Comparison of ENCODE assay signal across 8 mouse cellular contexts in the genomic region with DNA sequence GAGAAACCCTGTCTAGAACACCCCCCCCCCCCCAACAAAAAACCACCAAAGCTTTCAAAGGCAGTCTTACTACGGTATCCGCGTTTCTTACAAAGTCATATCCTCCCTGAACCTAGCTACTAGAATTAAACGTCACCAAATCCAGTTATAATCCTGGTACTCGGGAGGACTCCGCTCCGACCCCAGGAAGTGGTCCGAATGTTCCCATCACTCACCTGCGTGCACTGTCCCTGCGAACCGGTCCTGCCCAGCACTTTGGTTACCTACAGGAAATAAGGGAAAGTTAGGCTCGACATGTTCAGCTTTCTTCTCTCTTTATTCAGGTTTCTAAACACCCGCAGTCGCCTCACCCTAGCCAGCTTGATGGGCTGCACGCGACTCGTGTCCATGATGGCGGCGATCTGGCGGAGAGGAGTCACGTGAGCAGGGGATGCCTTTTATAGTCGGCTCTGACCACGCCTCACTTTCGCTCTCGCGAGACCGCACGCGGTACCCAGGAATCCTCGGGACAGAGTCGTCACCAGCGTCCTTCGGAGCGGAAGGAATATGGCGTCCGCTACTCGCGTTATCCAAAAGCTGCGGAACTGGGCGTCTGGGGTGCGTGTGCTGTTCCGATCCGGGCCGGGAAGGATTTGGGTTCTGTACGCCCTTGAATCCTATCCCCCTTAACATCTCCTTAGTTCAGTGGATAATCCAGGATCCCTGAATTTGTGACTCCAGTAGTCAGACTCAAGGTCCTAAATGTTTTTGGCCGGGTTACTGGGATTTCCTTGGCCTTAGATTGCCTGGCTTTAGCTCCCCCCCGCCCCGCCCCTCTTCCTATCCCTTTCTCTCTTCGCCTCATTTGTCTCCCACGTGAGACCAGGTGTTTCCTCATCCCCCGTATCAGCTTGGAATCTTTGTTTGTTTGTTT. TPM values are rescaled to one million over a fixed set of nuclear protein-coding genes. Genes with fewer than 3 reads are reported as not detected.
A peak's percentile ranks its signal among the peaks of the same experiment; 100 is the strongest.
DNase-seq lines count a peak whose midpoint lies in the region; ATAC-seq and TF ChIP-seq lines count a peak whose summit lies in the region.

A gene (minus strand): TSS at position 479 of the 913 bp plus-strand sequence.
A gene (plus strand): TSS at position 489 of the 913 bp plus-strand sequence.

- peak within 1 kb of the TSS; percentile 85 for H3K4me3 ChIP-seq in ES-Bruce4 (ENCODE audit: low read depth, low read length)
- H3K4me3 ChIP-seq in forebrain, embryonic 14.5 days (ENCODE audit: low read depth, low read length) = peak within 1 kb of the TSS; percentile 65
- peak within 1 kb of the TSS; percentile 84 for H3K4me3 ChIP-seq in neural tube, embryonic 15.5 days (replicated peaks)

- DNase-seq in forebrain, embryonic 14.5 days (ENCODE audit: low spot score) = peak; percentile 98
- DNase-seq in heart, postnatal 14 days = peak; percentile 98 to 99
- peak; percentile 98 for DNase-seq in layer of hippocampus, adult 11-12 months (ENCODE audit: low spot score)
- peak; percentile 98 to 99 for DNase-seq in lung, adult 18-20 months
- peak; percentile 97 for DNase-seq in testis, postnatal 14 days (ENCODE audit: low spot score)

- H3K36me3 ChIP-seq in ES-Bruce4 (ENCODE audit: control insufficient read depth, insufficient read depth, low read length, poor library complexity, severe bottlenecking) = peaks cover 67% of the 10 kb centered on the region
- peaks cover 57% of the 10 kb centered on the region for H3K36me3 ChIP-seq in forebrain, embryonic 14.5 days (ENCODE audit: control insufficient read depth, insufficient read depth, low read length)
- peaks cover 40% of the 10 kb centered on the region for H3K36me3 ChIP-seq in neural tube, embryonic 15.5 days

- peak within 1 kb of the TSS; percentile 90 for H3K9ac ChIP-seq in ES-Bruce4 (ENCODE audit: low read depth, poor library complexity, severe bottlenecking)
- H3K9ac ChIP-seq in forebrain, embryonic 14.5 days (ENCODE audit: low read length) = peak within 1 kb of the TSS; percentile 78
- H3K9ac ChIP-seq in neural tube, embryonic 15.5 days (replicated peaks) = peak within 1 kb of the TSS; percentile 79

- TF ChIP-seq POLR2A in ES-Bruce4 (IDR thresholded peaks at IDR 0.05; ENCODE audit: insufficient read depth, low read length) = peak; percentile 40

- H3K27ac ChIP-seq in ES-Bruce4 (ENCODE audit: insufficient read depth, low read length) = peak within 1 kb of the TSS; percentile 57
- peak within 1 kb of the TSS; percentile 56; the same call in 1 of the 2 replicates for H3K27ac ChIP-seq in forebrain, embryonic 14.5 days (ENCODE audit: low read depth, low read length)
- H3K27ac ChIP-seq in neural tube, embryonic 15.5 days (replicated peaks) = peak within 1 kb of the TSS; percentile 92

- peak within 1 kb of the TSS; percentile 93 for H3K4me2 ChIP-seq in forebrain, embryonic 14.5 days (ENCODE audit: low read length)
- peak within 1 kb of the TSS; percentile 91 for H3K4me2 ChIP-seq in neural tube, embryonic 15.5 days

- intact Hi-C loops in heart, postnatal 14 days (cut with DNase I) = no loop called here

- 1% methylated on average over 51 of the region's 51 CpGs for WGBS in forebrain, embryonic 14.5 days
- WGBS in neural tube, embryonic 15.5 days = under 1% methylated on average over 51 of the region's 51 CpGs

- H3K4me1 ChIP-seq in ES-Bruce4 (ENCODE audit: control insufficient read depth, insufficient read depth, low read length) = peaks cover 2% of the 10 kb centered on the region
- H3K4me1 ChIP-seq in forebrain, embryonic 14.5 days (ENCODE audit: control insufficient read depth, insufficient read depth, low read length) = peaks cover 12% of the 10 kb centered on the region
- H3K4me1 ChIP-seq in neural tube, embryonic 15.5 days = peaks cover 59% of the 10 kb centered on the region

- H3K9me3 ChIP-seq in ES-Bruce4 (replicated peaks; ENCODE audit: control insufficient read depth, insufficient read depth, low read length, poor library complexity, severe bottlenecking) = no peaks in the 10 kb centered on the region
- H3K9me3 ChIP-seq in forebrain, embryonic 14.5 days (replicated peaks; ENCODE audit: control insufficient read depth, low read length) = no peaks in the 10 kb centered on the region
- no peaks in the 10 kb centered on the region for H3K9me3 ChIP-seq in neural tube, embryonic 15.5 days (replicated peaks)

- H3K27me3 ChIP-seq in ES-Bruce4 (ENCODE audit: control insufficient read depth, insufficient read depth, low read length, poor library complexity, severe bottlenecking) = no peaks in the 10 kb centered on the region
- no peaks in the 10 kb centered on the region for H3K27me3 ChIP-seq in forebrain, embryonic 14.5 days (replicated peaks; ENCODE audit: control insufficient read depth, insufficient read depth, low read length)
- H3K27me3 ChIP-seq in neural tube, embryonic 15.5 days (replicated peaks) = no peaks in the 10 kb centered on the region

- 0 out of 2 replicates have a peak, but pooled peaks have one; percentile 49 for TF ChIP-seq EP300 in ES-Bruce4 (IDR thresholded peaks at IDR 0.05; ENCODE audit: insufficient read depth, low read depth, low read length)

- ATAC-seq in cerebellum, adult (ENCODE audit: insufficient number of reproducible peaks, low FRiP score, low TSS enrichment) = peak; percentile 87
- ATAC-seq in forebrain, embryonic 14.5 days = peak; percentile 96
- ATAC-seq in neural tube, embryonic 15.5 days (ENCODE audit: low FRiP score) = peak; percentile 94

- no peak for TF ChIP-seq CTCF in ES-Bruce4 (IDR thresholded peaks at IDR 0.05; ENCODE audit: low read depth, low read length)

RNA-seq across cellular contexts. Expression of the first gene that starts in this region (rescaled TPM):
- polyA plus RNA-seq in ES-Bruce4 (2011; ENCODE audit: insufficient read depth, insufficient read length, low read depth, missing spikeins) = 3,700 and 3,844 TPM in 2 replicates
- 624 and 885 TPM in 2 replicates for polyA plus RNA-seq in forebrain, embryonic 14.5 days (2014; fragmentation: Nextera tagmentation; extraction: Ambion mirVana)
- 100 to 1,000 TPM; 736 to 815 TPM for total RNA-seq in heart, postnatal 14 days (2021)
- 534 and 619 TPM in 2 replicates for polyA plus RNA-seq in neural tube, embryonic 15.5 days (2015; fragmentation: Nextera tagmentation; extraction: Ambion mirVana)

RNA-seq across cellular contexts. Expression of the second gene that starts in this region (rescaled TPM):
- polyA plus RNA-seq in ES-Bruce4 (2011; ENCODE audit: insufficient read depth, insufficient read length, low read depth, missing spikeins) = 406 and 464 TPM in 2 replicates
- polyA plus RNA-seq in forebrain, embryonic 14.5 days (2014; fragmentation: Nextera tagmentation; extraction: Ambion mirVana) = 461 and 608 TPM in 2 replicates
- 100 to 1,000 TPM; 544 to 555 TPM for total RNA-seq in heart, postnatal 14 days (2021)
- 515 and 564 TPM in 2 replicates for polyA plus RNA-seq in neural tube, embryonic 15.5 days (2015; fragmentation: Nextera tagmentation; extraction: Ambion mirVana)

Comparison
In these comparisons a context has a peak if more than half of its experiments do, and no peak if none do; other contexts are left out.
1. Peak in every context shown above with its lines: DNase-seq, ATAC-seq, H3K4me3 ChIP-seq and H3K27ac ChIP-seq.